Comparison of ENCODE assay signal across 24 mouse cellular contexts in genomic region chr2:150111247-150111912, GRCm38 (mm10). TPM values are rescaled to one million over a fixed set of nuclear protein-coding genes. Genes with fewer than 3 reads are reported as not detected.
DNase-seq lines count a peak whose midpoint lies in the region; ATAC-seq and TF ChIP-seq lines count a peak whose summit lies in the region.
"Had no signal": no experiment of that assay in that cellular context is flagged by ENCODE, and none has a peak within 500 bp of the region (broad histone marks: within the 10 kb centered on the region; RNA-seq: fewer than 3 reads in every experiment).

No protein-coding gene starts in this region.

- no peak overlapping the region for H3K4me3 ChIP-seq in spleen, adult 2 months (ENCODE audit: extremely low read depth, insufficient read depth, insufficient read length)
- H3K4me3 ChIP-seq: embryonic facial prominence, embryonic 15.5 days; erythroblast, embryonic 14.5 days; forebrain, embryonic 10.5 days; forebrain, embryonic 15.5 days; heart, embryonic 13.5 days; hindbrain, embryonic 12.5 days had no signal

- H3K36me3 ChIP-seq in spleen, adult 2 months (ENCODE audit: control insufficient read depth, insufficient read depth, low read length) = peaks cover 6% of the 10 kb centered on the region

- WGBS in spleen, adult 2 months = 62% methylated on average over 10 of the region's 10 CpGs

- peak; percentile 50 for ATAC-seq in activated CD4-positive, CD25-positive, alpha-beta regulatory T cell, adult 4 months
- ATAC-seq: forebrain, embryonic 15.5 days; hindbrain, postnatal 0 days; intestine, embryonic 16.5 days; Patski had no signal

- no peak for TF ChIP-seq POLR2A in spleen, adult 2 months (IDR thresholded peaks at IDR 0.05; ENCODE audit: low read depth, low read length)

- TF ChIP-seq CTCF in spleen, adult 2 months (IDR thresholded peaks at IDR 0.05; ENCODE audit: extremely low read depth, insufficient read depth, insufficient read length, insufficient replicate concordance) = no peak

- H3K27ac ChIP-seq in spleen, adult 2 months (ENCODE audit: insufficient read depth, low read length) = 0 out of 2 replicates have a peak overlapping the region, but pooled peaks have one; percentile 14
- H3K27ac ChIP-seq: embryonic facial prominence, embryonic 15.5 days; forebrain, embryonic 10.5 days; forebrain, embryonic 15.5 days; heart, embryonic 13.5 days; hindbrain, embryonic 12.5 days; hindbrain, postnatal 0 days had no signal

- no peaks in the 10 kb centered on the region for H3K27me3 ChIP-seq in spleen, adult 2 months (ENCODE audit: control insufficient read depth, insufficient read depth, low read length)
- H3K27me3 ChIP-seq: embryonic facial prominence, embryonic 15.5 days; forebrain, embryonic 15.5 days; heart, embryonic 13.5 days; hindbrain, embryonic 12.5 days; Patski had no signal

- no peak for DNase-seq in spleen, adult 2 months (ENCODE audit: low read depth in 1 of 2, low spot score in 2 of 2)
- DNase-seq in spleen, adult 12 weeks (ENCODE audit: low spot score) = no peak
- peak; percentile 29 for DNase-seq in CD4-positive, CD25-positive, alpha-beta regulatory T cell, adult 2 months (ENCODE audit: low read depth, low spot score)
- DNase-seq in thymus, postnatal 25 days = peak; percentile 5
- no peak for DNase-seq in adrenal gland, postnatal 14 days
- DNase-seq in kidney, postnatal 36 days = no peak
- DNase-seq: adrenal gland, adult 2 months; adrenal gland, postnatal 36 days; cerebellum, adult 2 months; cerebellum, postnatal 14 days; embryo, embryonic 11 days; gastrocnemius, postnatal 10 days; heart, postnatal 10 days; heart, postnatal 4 days had no signal

- H3K4me1 ChIP-seq in spleen, adult 2 months (ENCODE audit: control insufficient read depth, insufficient read depth, insufficient read length) = no peaks in the 10 kb centered on the region
- H3K4me1 ChIP-seq: embryonic facial prominence, embryonic 15.5 days; forebrain, embryonic 10.5 days; forebrain, embryonic 15.5 days; heart, embryonic 13.5 days; hindbrain, embryonic 12.5 days had no signal

RNA-seq across cellular contexts. Expression of gene Zfp120, which starts 25.1 kb away (rescaled TPM):
- 1.7 TPM in 2 replicates for polyA plus RNA-seq in spleen, adult 2 months (2012; rRNA removed)
- 10 to 100 TPM; 31.3 to 33.4 TPM for polyA plus RNA-seq in activated CD4-positive, CD25-positive, alpha-beta regulatory T cell, adult 4 months (2017; shearing (Covaris generic))
- 6.3 and 9.1 TPM in 2 replicates for total RNA-seq in adrenal gland, postnatal 14 days (2021)
- polyA plus RNA-seq: erythroblast, embryonic 14.5 days had no signal

Comparison
In these comparisons a context has a peak if more than half of its experiments do, and no peak if none do; other contexts are left out.
1. DNase-seq: peak in CD4-positive, CD25-positive, alpha-beta regulatory T cell, adult 2 months (single experiment) and thymus, postnatal 25 days (single experiment); none in spleen, adult 2 months (0 of 2), spleen, adult 12 weeks (single experiment), adrenal gland, postnatal 14 days (single experiment) and kidney, postnatal 36 days (0 of 2).
2. RNA of gene Zfp120, which starts 25.1 kb away (polyA plus RNA-seq): 31.3 to 33.4 TPM in activated CD4-positive, CD25-positive, alpha-beta regulatory T cell, adult 4 months; 1.7 TPM in spleen, adult 2 months; every median in the first group is over 10 times any median in the second.